Mouse (Mus musculus) adrenal gland, adult 8-10 months (tissue): ENCODE results near the gene Kif22. TPM values are rescaled to one million over a fixed set of nuclear protein-coding genes. Genes with fewer than 3 reads are reported as not detected.
"Not testable (repeated sequence)": the region's sequence is repeated elsewhere in the genome, so short reads cannot be mapped to it uniquely, and the experiment has no call there.

ENCODE experiments used
- DNase-seq: peaks from one replicate; pipeline ENCODE4 v3.0.0; 2022
- total RNA-seq, 4 experiments: library from RNA; stranded (reverse); gene quantifications; 2 replicates each; pipeline ENCODE4 v1.2.4; 2022

The Kif22 gene
- 1 to 10 TPM; 1.5 to 3.6 (median 1.8) TPM for total RNA-seq

DNA sequence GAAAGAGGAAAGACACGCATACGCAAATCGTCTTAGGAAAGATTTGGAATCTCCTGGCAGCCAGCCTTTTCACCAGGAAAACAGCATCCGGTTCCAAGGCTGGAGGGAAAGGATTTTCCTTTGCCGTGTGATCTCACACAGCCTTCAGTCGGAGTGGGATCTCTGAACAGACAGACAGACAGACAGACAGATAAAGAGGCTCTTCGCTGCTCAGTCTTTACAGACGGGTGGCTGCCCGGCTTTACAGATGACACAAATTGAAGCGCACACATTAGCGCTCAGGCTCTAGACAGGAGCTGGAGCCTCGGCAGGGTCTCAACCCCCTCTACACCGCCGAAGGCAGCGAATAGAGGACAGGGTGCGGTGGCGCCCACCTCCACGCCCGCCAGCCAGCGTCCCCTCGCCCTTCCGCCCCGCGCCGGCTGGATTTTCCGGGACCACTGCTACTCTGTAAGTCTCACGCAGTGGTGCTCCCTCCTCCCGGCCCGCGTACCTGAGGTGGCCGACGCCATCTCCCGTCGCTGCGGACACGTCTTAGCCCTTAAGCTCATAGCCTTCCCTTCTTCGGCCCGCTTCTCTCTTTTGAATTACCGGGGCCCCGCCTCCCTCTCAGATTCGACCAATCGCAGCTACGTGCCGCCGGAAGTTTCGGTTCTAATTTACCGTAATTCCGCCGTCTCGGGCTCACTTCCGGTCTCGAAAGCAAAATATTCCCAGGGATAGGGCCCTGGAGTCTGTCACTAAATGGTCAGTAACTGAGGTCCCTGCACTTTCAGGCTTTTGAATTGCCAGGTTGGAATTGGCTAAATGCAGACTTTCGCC, at the start of gene Kif22:
Kif22 (minus strand) TSS at position 621 of the 822 bp plus-strand sequence.
- DNase-seq: peak; percentile 83

DNA sequence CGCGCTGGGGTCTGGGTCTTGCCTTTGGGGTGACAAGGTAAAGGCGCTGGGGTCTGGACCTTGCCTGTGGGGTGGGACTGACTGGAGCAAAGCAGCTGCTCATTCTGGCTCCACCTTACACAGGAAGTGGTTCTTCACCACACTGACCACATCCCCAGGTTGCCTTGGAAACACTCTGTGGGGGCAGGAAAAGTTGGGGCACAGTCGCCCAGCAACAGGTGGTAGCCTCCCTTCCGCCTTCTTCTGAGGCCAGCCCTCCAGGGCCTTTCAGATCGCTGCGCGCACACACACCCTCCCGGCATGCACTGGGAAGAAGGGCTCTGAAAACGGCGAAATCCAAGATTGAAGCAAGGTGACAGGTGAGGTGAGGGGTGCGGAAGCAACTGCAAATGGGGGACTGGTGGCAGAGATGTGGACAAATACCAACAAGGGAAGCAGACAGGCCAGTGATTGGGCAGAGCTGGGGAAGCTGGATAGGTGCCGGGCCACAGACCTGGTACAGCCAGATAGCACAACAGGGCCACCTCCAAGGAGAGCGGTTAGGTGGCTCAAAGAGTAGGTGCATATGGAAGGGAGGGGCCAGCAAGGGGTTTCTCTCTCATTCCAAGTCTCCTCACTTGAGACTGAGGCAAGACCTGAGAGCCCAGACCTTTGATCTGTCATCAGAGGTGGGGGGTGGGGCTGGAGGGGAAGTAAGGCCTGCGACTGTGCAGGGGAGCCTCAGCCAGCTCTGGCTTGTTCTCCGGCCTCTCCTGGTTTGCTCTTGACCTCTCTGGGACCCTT, 49.0 kb upstream of the Kif22 start, which contains the start of gene AI467606:
AI467606 (plus strand) TSS at position 246 of the 783 bp plus-strand sequence.
- DNase-seq: no peak

DNA sequence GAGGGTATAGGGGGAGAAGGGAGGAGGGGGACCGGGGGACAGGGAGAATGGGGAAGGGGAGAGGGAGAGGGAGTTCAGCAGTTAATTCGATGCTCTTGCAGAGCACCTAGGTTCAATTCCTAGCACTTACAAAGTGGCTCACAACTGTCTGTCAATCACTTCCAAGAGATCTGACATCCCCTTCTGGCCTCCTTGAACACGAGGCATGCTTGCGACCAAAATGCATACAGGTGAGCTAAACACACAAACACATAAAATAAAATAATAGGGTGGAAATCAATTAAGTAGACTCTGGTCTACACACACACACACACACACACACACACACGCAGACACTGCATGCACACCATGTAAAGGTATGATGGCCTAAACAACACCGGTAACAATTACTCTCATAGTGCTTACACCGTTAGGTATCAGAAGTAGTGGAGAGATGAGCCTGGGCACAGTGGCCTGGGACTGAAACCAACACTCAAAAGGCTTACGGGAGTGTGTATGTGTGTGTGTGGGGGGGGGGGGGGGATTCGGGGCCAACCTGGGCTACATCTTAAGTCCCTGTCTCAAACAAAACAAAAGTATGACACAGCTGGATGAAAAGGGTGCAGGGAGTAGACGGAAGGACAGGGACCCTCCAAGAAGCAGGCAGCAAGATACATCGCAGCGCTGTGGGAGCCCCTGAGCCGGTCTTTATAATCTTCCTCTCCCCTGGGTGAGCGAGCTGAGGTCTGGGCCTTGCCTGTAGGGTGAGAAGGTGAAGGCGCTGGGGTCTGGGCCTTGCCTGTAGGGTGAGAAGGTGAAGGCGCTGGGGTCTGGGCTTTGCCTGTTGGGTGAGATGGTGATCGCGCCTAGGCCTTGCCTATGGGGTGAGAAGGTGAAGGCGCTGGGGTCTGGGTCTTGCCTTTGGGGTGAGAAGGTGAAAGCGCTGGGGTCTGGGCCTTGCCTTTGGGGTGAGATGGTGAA, 48.2 kb upstream of the Kif22 start:
- no peak for DNase-seq

DNA sequence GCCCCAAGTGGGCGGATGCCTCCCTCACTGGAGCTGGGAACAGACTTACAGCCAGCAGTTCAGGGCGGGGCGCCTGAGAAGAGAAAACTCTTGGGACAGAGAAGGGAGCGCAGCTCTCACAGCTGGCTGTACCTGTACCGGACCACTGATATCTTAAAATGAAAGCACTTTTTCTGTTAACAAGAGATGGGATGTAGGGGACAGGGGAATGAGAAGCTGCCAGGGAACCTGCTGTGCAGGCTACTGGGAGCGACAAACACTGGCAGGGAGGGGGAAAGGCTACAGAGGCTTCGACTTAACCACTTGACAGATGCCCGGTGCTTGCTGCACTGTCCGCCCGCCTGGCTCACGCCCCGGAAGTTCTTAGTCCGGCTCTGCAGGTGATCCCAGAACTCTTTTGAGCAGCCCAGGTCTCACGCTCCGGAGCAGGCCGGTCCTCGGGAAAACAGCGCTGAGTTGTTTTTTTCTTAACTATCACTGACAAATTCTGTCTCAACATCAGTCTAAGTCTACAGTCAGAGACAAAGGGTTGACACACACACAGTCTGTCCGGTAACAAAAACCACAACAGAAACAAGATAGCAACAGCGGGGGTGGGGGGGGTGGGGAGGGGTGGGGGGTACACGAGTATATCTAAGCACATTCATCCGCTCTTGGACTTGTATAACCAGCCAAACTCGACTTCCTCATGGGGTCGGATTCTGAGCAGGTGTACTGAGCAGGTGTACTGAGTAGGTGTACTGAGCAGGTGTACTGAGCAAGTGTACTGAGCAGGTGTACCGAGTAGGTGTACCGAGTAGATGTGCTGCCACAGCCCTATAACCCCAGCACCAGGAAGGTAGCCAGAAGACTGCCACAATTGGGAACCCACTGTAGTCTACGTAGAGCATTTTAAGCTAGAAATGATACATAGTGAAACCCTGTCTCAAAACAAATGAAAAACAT, 46.9 kb upstream of the Kif22 start:
- no peak for DNase-seq

DNA sequence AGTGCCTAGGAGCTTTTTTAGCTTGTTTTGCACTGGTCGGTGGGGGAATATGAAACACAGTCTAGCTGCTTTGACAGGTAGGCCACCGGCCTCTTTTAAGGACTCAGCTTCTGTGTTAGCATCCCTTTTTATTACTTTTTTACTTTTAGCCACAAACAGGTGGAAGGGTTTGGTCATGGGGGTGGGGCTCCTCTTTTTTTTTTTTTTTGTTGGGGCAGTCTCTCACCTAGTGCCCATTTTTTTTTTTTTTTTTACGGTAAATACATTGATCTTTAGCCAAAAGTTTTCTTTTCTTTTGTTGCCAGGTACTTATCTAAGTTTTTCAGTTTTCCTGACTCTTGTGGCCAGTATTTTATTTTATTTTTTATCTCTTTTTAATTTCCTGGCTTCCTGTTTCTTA, 45.8 kb upstream of the Kif22 start:
- DNase-seq: no peak

DNA sequence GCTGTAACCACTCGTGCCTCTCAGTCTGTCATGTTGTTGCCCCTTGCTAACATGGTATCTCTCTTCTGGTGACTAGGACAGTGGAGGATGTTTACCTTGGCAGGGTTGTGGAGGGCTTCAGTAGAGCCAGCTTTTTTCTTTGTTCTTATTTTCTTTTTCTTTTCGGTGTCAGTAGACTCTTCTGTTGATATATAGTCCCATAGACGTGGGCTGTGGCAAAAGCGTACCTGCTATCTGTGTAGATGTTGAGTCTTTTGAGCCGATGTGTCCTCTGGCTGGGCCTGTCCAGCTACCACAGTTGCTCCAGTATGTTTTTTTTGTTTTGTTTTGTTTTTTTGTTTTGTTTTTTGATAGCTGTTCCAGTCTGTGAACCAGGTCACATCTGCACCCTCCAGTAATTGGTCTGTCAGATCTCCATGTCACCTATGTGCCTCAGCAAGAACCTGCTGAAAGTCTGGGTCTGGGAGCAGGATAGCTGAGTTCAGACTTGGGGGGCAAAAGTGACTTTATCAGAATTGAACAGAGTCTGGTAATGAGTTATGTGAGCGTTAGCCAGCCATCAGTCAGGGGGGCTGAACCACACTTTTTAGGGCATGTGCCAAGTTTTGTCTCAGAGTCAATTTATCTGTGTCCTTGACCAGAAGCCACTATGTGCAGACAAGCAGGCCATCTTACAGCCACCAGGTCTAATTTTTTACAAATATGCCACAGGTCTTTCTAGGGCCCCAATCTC, 45.2 kb upstream of the Kif22 start, which contains the start of gene Zg16:
Zg16 (minus strand) TSS at position 51 of the 733 bp plus-strand sequence.
- DNase-seq: not testable (repeated sequence)

DNA sequence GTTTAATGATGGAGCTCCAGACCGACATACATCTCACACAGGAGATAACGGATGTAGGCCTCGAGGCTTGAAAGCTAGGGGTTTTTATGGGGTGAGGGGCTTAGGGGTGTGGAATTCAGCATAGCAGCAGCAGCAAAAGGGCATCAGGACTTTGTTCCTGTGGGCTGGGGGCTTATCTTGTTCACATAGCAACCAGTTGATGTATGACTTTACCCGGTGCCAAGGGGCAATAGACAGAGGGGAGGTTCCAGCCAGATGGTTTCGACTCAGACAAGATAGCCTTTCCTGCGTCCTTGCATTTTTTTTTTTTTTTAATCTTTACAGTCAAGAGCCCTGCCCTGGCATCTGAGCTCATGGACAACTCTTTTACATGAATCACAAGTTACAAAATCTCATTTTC, 43.5 kb upstream of the Kif22 start:
- DNase-seq: not testable (repeated sequence)

DNA sequence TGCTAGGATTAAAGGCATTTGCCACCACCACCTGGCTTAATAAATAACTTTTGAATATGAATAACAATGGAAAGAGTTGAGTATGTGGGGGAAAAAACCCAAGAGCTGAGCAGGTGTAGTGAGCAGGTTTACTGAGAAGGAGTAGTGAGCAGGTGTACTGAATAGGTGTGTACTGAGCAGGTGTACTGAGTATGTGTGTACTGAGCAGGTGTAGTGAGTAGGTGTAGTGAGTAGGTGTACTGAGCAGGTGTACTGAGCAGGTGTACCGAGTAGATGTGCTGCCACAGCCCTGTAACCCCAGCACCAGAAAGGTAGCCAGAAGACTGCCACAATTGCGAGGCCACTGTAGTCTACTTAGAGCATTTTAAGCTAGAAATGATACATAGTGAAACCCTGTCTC, 42.5 kb upstream of the Kif22 start:
- DNase-seq: no peak

DNA sequence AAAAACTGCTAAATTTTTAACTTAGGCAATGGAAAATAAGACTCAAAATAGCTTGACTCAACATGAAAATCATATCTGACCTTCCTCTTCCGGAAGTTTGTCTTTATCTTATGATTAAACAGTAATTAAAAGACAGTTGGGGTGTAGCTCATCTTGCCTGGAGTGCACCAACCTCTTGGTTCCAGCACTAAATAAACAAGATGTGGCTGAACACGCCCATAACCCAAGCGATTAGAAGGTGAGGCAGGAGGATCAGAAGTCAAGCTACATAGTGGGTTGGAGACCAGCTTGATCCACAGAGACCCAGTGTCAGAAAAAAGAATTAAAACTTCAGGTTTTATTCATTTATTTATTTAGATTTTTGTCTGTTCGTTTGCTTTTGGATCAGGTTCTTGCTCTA, 41.4 kb upstream of the Kif22 start:
- DNase-seq: no peak

DNA sequence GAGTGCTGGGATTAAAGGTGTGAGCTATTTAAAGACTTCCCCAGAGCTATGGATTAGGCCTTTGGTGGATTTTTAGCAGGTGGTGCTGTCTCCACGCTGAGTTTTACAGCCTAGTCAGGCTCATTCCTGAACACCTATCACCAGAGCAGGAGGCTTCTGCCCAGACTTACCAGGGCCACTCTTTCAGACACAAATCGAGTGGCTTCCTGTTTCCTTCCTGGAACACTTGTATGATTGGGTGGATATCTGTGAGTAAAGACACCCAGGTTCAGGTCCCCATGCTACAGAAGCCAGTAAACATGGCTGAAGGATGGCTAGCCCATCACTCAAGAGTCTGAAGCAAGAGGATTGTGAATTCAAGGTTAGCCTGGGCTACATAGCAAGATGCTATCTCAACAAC, 40.7 kb upstream of the Kif22 start:
- no peak for DNase-seq

DNA sequence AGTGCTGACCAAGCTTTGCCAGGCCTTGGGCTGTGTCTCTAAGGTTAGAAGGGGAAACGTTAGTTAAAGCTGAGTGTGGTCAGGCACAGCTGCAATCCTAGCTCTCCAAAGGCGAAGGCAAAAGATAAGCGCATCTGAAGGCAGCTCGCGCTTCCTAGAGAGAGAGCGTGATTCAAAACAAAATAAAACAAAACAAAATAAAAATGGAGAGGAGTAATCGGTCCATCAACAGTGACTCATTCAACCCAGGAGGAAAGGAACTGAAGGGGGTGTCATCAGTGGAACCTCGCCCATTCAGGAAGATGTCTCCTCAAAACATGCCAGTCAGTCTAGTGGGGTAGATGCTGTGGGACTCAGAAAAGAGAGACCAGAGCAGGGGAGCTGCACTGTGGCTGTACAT, 40.0 kb upstream of the Kif22 start:
- DNase-seq: no peak

DNA sequence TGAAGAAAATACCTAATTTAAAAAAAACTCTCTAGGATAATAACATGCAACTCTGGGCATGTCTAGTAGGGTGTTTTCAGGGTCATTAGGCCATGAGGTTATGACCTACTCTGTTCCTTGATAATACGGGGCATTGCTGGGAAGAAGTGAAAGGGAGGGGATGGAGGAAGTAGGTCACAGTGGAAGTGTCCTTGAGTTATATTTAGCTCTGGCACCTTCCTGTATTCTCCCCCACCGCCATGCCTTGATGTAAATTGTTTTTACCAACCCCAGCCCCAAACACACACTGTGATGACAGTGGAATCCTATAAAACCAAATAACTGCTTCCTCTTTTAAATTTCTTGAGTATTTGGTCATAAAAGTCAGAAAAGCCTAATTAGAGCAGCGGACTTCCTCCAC, 37.8 kb upstream of the Kif22 start:
- no peak for DNase-seq

DNA sequence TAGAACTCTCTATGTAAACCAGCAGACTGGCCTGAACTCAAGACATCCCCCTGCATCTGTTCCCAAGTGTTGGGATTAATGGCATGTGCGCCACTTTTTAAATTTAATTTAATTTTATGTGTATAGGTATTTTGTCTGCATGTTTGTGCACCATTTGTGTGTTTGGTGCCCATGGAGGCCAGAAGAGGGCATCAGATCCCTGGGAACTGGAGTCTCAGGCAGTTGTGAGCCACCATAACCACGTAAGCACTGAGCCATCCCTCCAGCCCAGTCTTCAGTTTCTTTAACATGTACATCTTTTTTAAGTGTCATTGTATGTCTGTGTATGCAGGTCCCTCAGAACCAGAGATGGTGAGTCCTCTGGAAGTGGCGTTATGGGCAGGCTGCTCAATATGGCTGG, 35.4 kb upstream of the Kif22 start:
- no peak for DNase-seq

DNA sequence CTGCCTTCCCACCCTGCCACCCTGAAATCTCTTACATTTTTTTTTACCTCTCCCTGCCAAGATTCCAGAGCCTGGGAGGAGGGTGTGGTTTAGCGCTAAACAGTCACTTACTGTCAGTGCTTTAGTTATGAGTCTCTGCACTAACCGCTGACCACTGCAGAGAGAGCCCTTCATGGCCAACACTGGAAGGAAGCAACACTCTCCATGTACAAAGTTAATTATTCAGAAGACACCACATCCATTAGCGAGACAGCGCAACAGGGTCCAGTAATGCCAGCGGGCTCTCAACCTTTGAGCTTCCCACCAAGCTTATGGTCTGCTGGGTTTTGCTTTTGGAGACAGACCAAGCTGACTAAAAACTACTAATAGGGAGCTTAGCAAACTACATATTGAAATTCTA, 33.9 kb upstream of the Kif22 start:
- no peak for DNase-seq

DNA sequence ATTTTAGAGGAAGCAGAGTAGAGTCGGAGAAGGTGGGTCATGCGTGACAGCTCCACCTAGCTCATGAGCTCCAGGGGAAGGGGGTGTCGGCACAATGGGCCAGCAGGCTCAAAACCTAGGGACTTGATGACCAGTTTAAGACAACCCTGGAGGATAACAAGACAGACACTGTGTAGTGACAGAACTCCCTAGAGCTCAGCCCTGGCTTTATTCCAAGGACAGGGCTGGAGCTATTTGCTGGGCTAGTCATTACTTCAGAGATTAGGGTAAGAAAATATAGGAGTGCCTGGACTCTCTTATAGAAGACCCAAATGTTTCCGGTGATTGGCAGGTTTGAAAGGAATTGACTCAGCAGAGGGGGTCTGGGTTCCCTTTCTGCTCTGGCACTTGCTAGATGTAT, 30.9 kb upstream of the Kif22 start:
- DNase-seq: no peak

DNA sequence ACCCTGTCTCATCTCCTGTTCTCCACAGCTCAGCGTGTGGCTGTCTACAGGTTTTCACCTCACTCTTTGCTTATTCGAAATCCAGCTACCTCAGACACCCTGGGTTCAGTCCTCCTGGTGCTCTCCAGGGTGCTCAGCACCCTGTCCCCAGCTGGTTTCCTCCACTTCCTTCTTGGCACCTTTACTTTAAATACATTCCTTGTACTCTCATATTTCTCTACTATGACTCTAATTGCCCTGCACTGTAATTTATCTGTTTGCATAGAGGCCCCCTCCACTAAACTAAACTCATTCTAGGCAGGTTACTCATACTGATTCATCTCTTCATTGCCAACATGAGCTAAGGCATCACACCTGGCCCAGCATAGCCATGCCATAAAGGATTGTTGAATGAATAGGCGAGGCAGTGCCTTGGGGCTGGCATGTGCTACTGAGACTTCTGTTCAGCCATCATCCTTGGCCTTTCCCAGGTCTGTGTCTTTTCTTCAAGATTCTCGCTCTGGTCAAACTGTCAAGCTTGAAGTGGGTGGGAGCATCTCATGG, 28.7 kb upstream of the Kif22 start:
- no peak for DNase-seq

DNA sequence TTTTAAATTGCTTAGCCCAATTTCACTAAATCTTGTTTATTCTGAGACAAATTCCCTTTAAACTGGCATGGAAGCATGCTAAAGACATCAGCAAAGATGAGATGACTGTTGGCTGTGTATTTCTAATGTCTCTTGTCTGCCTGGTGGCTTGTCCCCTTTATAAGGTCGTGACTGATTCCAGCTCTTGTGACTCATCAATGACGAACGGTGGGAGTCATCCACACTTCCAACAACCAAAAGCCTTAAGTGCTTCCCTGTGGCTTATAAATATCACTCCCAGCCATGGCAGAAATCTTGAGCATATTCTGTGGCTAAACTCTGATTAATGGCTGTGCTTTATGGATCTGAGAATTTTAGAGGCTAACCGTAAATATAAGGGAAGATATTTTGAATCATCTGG, 24.0 kb upstream of the Kif22 start:
- peak; percentile 33 for DNase-seq

DNA sequence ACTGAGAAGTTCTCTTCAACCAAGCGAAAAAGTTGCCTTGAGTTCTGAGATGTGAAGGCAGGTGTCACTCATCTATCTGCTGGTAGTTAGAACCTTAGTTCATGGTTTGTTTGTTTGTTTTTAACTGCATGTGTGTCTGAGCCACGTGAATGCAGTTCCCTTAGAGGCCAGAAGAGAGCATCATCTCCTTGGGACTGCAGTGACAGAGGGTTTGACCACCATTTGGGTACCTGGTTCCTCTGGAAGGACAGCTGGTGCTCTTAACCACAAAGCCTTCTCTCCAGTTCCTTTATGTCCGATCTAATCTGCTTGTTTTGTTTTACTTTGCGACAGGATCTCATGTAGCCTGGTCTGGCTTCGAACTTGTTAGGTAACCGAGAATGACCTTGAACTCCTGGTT, 23.3 kb upstream of the Kif22 start:
- DNase-seq: no peak

DNA sequence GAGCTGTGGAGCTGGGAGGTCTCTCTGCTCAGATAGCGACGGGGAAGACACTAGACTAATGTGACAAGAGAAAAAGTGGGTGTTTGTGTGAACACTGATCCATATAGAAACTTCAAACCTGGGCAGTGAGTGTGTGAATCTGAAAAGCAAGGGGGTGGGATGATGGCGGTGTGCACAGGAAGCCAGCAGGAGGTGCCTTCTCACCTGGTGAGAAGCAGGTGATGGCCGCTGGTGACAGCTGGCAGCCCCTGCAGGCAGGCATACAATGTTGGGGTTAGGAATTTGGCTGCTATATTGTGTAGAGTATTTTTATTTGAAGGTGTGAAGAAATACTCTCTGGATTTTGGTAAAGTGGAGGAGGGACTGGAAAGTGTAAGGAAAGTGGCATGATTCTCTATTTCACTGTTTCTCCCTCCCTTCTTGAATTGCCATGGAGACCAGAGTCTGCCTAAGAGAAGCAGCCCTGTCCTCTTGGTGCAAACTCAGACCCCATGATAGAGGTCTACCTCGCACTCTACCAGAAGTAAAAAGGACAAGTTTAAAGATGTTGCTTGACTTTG, 12.8 kb upstream of the Kif22 start:
- DNase-seq: no peak

DNA sequence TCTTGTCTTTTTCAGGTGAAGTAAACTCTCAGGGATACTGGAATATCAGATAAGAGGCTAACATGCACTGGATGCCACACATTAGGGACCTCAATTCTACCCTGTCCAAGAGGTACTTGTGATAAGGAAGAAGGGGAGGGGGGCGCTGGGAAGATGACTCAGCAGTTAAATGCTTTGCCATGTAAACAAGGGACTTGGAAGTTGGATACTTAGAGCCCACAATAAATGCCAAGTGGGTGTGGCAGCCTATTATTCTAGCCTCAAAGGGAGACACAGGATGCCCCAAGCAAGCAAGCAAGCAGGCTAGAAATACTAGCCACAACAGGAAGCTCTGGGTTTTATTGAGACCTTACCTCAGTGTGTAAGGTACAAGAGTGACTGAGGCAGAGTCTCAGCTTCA, 11.0 kb downstream of the Kif22 start:
- no peak for DNase-seq
